Mouse (Mus musculus): ENCODE data around the gene Cdkn1c. TPM values are rescaled to one million over a fixed set of nuclear protein-coding genes. Genes with fewer than 3 reads are reported as not detected.

Gene Cdkn1c
- total and polyA plus RNA-seq, 3 experiments = not detected

DNA sequence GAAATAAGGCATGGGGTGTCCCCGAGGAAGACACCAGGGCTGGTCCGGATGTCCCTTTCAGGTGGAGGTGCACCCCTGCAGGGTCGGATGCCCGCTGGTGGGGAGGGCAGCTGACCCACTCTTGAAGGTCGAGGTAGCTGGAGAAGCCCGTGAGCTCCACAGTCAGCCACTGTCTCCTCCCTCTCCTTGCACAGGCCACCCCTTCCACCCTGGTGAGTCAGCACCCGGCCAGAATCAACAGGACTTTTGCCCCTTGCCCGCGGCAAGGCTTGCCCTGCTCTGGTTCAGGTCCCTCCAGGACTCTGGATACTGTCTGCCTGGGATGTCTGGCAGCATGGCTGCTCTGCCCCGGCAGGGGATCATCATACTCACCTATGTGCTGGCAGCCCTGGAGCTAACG is 15.0 kb upstream of the Cdkn1c start:
- H3K9me3 ChIP-seq (replicated peaks; ENCODE audit: low read length) = no peaks in the 10 kb centered on the region
- DNase-seq (ENCODE audit: extremely low read depth) = no peak
- in situ Hi-C loops (cut with MboI; ENCODE audit: low pct_ligation_motif_present, low pct_unique_long_range_greater_than_20kb, low sequenced_read_pairs) (no loop called here), dilution Hi-C loops (cut with MboI; ENCODE audit: extremely low pct_ligation_motif_present, extremely low pct_unique_long_range_greater_than_20kb, low sequenced_read_pairs) (no loop called here)
- no peak overlapping the region for H3K9ac ChIP-seq (ENCODE audit: insufficient read depth, low read depth)
- H3K36me3 ChIP-seq (replicated peaks in 1 of 2; ENCODE audit: control insufficient read depth in 1 of 2, insufficient read depth in 1 of 2, low read length in 1 of 2) = no peaks in the 10 kb centered on the region
- H3K79me2 ChIP-seq (replicated peaks; ENCODE audit: control insufficient read depth, extremely low read depth, insufficient read depth, poor library complexity, severe bottlenecking) = no peaks in the 10 kb centered on the region
- no peak for TF ChIP-seq ETS1 (conservative IDR thresholded peaks at IDR 0.05; ENCODE audit: low read depth, low read length)
- no peak for TF ChIP-seq HCFC1 (IDR thresholded peaks at IDR 0.05; ENCODE audit: low read depth, low read length)
- no peak for TF ChIP-seq ELF1 (IDR thresholded peaks at IDR 0.05; ENCODE audit: low read depth, low read length)
- no peak for TF ChIP-seq CHD1 (IDR thresholded peaks at IDR 0.05; ENCODE audit: low read depth, low read length)
- TF ChIP-seq NELFE (IDR thresholded peaks at IDR 0.05; ENCODE audit: low read depth, low read length) = no peak
- no peak for TF ChIP-seq E2F4 (IDR thresholded peaks at IDR 0.05; ENCODE audit: insufficient replicate concordance, low read depth, low read length)
- no peak for TF ChIP-seq USF1 (IDR thresholded peaks at IDR 0.05; ENCODE audit: low read depth, low read length)
- no peak for TF ChIP-seq RAD21 (IDR thresholded peaks at IDR 0.05; ENCODE audit: low read depth, low read length)
- no peak for TF ChIP-seq IRF4 (IDR thresholded peaks at IDR 0.05; ENCODE audit: low read depth, low read length)
- TF ChIP-seq MAZ (IDR thresholded peaks at IDR 0.05; ENCODE audit: low read depth, low read length) = no peak
- TF ChIP-seq POLR2A (IDR thresholded peaks at IDR 0.05; ENCODE audit: low read depth, low read length) = no peak
- TF ChIP-seq GABPA (IDR thresholded peaks at IDR 0.05; ENCODE audit: insufficient replicate concordance, low read depth, low read length) = no peak
- no peak for TF ChIP-seq MEF2A (IDR thresholded peaks at IDR 0.05; ENCODE audit: borderline replicate concordance, low read depth, low read length)
- no peak for TF ChIP-seq JUND (conservative IDR thresholded peaks at IDR 0.05; ENCODE audit: low read depth, low read length)
- no peak for TF ChIP-seq SMC3 (IDR thresholded peaks at IDR 0.05; ENCODE audit: low read depth, low read length)
- no peak for TF ChIP-seq MXI1 (IDR thresholded peaks at IDR 0.05; ENCODE audit: low read depth, low read length)
- TF ChIP-seq ZKSCAN1 (IDR thresholded peaks at IDR 0.05; ENCODE audit: borderline replicate concordance, low read depth, low read length) = no peak
- H3K4me3 ChIP-seq (replicated peaks in 1 of 3; ENCODE audit: low read depth in 2 of 3, low read length in 2 of 3, poor library complexity in 1 of 3) = no peak overlapping the region
- peaks cover 0 to 19% of the 10 kb centered on the region in 2 experiments; a peak in 2 of 4 replicates for H3K4me1 ChIP-seq (ENCODE audit: control insufficient read depth in 1 of 2, insufficient read depth in 2 of 2)
- H3K27ac ChIP-seq (ENCODE audit: insufficient read depth, low read depth) = no peak overlapping the region
- H3K4me2 ChIP-seq (ENCODE audit: insufficient read depth, low read depth, poor library complexity, severe bottlenecking) = no peak overlapping the region
- peaks cover 55% of the 10 kb centered on the region for H3K27me3 ChIP-seq (replicated peaks)

DNA sequence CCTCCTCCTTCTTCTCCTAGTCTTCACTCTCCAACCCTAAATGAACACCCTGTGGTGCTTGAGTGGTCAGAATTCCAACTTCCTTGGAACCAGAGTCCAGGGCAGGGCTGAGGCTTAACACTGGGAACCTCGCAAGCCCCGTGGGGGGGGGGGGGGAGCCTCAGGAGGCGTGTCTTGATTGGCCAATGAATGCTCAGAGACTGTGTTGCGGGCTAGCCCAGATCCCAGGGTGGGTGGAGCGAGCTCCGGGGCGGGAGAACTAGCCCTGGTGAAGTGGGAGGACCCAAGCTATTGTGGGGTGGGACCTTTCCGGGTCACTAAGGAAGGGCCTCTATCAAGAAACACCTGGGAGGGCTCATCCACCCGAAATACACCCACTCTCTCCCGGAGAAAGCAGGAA is 14.0 kb upstream of the Cdkn1c start:
- dilution Hi-C loops (cut with MboI; ENCODE audit: extremely low pct_ligation_motif_present, extremely low pct_unique_long_range_greater_than_20kb, low sequenced_read_pairs) (no loop called here), in situ Hi-C loops (cut with MboI; ENCODE audit: low pct_ligation_motif_present, low pct_unique_long_range_greater_than_20kb, low sequenced_read_pairs) (no loop called here)
- no peak for TF ChIP-seq MAX (IDR thresholded peaks at IDR 0.05; ENCODE audit: low read length)
- TF ChIP-seq SMC3 (IDR thresholded peaks at IDR 0.05; ENCODE audit: low read depth, low read length) = no peak
- TF ChIP-seq PAX5 (IDR thresholded peaks at IDR 0.05; ENCODE audit: low read length) = no peak
- TF ChIP-seq ELF1 (IDR thresholded peaks at IDR 0.05; ENCODE audit: low read depth, low read length) = no peak
- TF ChIP-seq CHD2 (IDR thresholded peaks at IDR 0.05; ENCODE audit: low read length) = no peak
- TF ChIP-seq USF2 (conservative IDR thresholded peaks at IDR 0.05; ENCODE audit: low read depth, low read length) = no peak
- DNase-seq (ENCODE audit: extremely low read depth) = no peak
- H3K4me1 ChIP-seq (ENCODE audit: control insufficient read depth in 1 of 2, insufficient read depth in 2 of 2) = peaks cover 0 to 19% of the 10 kb centered on the region in 2 experiments; a peak in 2 of 4 replicates
- peaks cover 57% of the 10 kb centered on the region for H3K27me3 ChIP-seq (replicated peaks)
- H3K36me3 ChIP-seq (replicated peaks in 1 of 2; ENCODE audit: control insufficient read depth in 1 of 2, insufficient read depth in 1 of 2, low read length in 1 of 2) = no peaks in the 10 kb centered on the region
- no peak overlapping the region for H3K27ac ChIP-seq (ENCODE audit: insufficient read depth, low read depth)
- H3K9me3 ChIP-seq (replicated peaks; ENCODE audit: low read length) = no peaks in the 10 kb centered on the region
- no peaks in the 10 kb centered on the region for H3K79me2 ChIP-seq (replicated peaks; ENCODE audit: control insufficient read depth, extremely low read depth, insufficient read depth, poor library complexity, severe bottlenecking)
- no peak overlapping the region for H3K9ac ChIP-seq (ENCODE audit: insufficient read depth, low read depth)
- H3K4me2 ChIP-seq (ENCODE audit: insufficient read depth, low read depth, poor library complexity, severe bottlenecking) = no peak overlapping the region
- H3K4me3 ChIP-seq (replicated peaks in 1 of 3; ENCODE audit: low read depth in 2 of 3, low read length in 2 of 3, poor library complexity in 1 of 3) = no peak overlapping the region

All from CH12.LX (cell line).